Mouse (Mus musculus): Measurements from ENCODE around the gene Slc23a4.
A peak's percentile ranks its signal among the peaks of the same experiment; 100 is the strongest.

The Slc23a4 gene

GRCm38 (mm10) chr6:34955862-34956241, 32.4 kb downstream of the Slc23a4 start:
- DNase-seq (ENCODE audit: low spot score), result peak; percentile 19

DNA sequence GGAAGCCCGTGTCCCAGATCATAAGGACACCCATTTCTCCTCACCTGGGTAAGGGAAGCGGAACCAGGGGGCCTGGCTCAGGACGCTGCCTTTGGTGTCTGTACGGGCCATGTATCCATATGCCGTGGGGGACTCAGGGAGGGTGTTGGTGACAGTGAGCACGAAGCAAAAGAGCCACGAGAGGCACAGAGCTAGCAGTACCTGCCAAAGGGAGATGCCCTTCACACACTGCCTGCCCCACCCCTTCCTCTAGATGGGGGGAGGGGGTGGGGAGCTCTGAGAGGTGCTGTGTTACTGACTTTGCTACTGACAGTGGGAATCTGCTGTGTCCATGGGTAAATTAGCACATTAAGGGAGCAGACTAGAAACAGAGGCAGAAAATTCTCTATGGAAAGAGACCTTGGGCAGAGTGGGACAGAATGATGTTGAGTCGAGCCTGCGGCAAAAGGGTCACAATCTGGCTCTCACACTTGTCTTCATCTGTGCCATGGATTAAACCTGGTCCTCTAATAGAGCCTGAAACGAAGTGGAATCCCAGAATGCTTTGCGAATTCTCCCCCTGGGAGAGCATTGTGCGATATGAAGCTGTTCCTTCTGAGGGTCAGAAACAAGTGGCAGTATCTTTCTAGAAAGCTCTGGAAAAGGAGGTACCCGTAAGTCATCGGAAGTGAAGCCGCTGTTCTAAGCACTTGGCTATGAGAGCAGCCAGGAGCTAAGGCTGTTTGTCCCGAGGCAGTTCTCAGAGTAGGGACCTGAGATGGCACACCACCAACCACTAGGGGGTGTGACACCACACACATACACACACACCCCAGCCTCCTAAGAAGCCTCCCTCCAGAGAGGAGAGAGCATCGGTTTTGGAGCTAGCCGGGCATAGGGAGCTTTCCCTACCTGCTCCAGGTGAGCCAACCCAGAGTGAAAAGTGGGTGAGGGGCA, 33.0 kb downstream of the Slc23a4 start:
- DNase-seq (ENCODE audit: low spot score), result peak; percentile 69

- no peak for DNase-seq (ENCODE audit: low spot score)
These were observed 36.1 kb downstream of the Slc23a4 start for GRCm38 (mm10) chr6:34951956-34952667.

DNA sequence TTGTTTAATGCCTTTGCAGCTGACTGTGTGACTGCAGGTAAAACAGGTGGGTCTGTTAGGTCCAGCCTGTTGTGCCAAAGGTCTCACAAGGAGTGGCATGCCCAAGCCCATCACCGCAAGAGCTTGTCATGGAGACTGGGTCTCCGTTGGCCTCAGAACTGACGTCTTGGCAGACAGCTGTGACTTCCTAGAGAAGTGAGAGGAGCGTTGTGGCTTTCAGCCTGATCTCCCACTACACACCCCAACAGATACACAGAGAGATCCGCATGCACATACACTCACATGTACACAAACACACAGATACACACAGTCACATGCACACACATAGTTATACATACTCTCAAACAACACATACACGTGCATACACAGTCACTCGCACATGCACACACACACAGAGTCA, 36.7 kb downstream of the Slc23a4 start:
- no peak for DNase-seq (ENCODE audit: low spot score)

DNA sequence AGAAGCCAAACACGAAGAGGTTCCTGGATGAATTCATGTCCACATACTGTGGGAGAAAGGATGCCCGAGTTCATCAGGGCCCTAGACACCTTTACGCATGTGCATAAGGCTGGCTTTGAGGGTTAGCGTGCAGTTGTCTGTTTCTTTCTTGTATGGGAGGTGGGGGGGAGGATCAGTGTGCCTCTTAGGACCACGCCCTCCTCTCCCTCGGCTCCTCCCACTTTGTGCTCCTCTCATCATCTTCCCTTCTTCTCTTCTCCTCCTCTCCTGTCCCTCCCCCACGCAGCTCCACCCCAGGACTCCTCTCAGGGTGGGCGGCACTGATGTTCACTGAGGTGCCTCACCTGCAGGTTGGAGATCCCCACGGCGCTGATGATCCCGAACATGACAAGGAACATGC, 39.7 kb downstream of the Slc23a4 start:
- DNase-seq (ENCODE audit: low spot score), result no peak

GRCm38 (mm10) chr6:34946486-34947079, 41.6 kb downstream of the Slc23a4 start:
- no peak for DNase-seq (ENCODE audit: low spot score)

DNA sequence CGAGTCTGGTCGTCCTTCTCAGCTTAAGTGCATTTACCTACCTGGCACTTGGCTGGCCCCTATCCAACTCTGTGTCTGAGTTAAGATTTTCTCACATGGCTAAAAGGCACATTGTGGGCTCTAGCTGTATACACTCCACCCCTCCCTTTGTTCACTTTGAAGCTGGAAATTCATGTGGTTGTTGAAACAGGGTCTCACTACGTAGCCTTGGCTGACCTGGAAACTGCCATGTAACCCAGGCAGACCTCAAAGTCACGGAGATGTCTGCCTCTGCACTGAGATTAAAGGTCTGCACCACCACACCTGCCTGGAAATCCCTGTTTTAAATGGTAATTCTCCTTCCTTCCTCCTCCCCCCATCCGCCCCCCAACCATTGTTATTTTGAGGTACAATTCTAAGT, 44.7 kb downstream of the Slc23a4 start:
- no peak for DNase-seq (ENCODE audit: low spot score)

GRCm38 (mm10) chr6:34942446-34942845, 45.8 kb downstream of the Slc23a4 start:
- DNase-seq (ENCODE audit: low spot score), result no peak

DNA sequence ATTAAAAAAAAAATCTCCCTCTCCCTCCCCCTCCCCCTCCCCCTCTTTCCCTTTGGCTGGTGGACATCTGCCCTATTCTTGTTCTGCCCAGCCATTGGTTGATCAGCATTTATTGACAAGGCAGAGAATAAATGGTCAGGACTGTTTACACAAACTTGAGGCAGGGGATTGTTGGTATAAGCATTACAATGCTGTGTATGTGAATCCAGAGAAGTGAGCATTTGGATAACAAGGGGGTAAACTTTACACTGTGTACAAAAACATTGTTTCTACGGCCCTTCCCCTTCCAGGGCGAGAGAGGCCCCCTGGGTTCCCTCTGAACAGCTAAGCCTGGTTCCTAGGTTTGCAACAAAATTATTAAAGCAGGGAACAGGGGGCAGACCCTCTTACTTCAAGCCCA, 46.7 kb downstream of the Slc23a4 start:
- no peak for DNase-seq (ENCODE audit: low spot score)

DNA sequence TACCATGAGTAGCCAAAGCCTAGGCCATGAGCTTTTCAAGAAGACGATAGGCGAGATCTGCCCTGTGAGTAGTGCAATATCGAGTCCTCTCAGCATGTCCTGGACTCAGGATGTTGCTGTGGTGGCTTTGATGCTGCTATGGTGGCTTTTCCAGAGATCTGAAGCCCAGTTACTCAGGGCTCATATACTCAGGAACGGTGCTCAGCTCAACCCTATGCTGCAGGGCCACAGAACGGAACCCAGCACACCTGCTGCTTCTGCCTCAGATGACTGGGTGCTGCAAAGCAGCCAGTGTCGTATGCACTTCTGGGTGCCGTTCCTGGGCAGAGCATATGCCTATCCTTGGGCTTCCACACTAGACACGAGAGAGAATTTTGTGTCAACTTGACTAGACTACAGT, 48.8 kb downstream of the Slc23a4 start:
- DNase-seq (ENCODE audit: low spot score), result no peak

- no peak for DNase-seq (ENCODE audit: low spot score)
These were observed 49.3 kb downstream of the Slc23a4 start for GRCm38 (mm10) chr6:34938929-34939325.

DNA sequence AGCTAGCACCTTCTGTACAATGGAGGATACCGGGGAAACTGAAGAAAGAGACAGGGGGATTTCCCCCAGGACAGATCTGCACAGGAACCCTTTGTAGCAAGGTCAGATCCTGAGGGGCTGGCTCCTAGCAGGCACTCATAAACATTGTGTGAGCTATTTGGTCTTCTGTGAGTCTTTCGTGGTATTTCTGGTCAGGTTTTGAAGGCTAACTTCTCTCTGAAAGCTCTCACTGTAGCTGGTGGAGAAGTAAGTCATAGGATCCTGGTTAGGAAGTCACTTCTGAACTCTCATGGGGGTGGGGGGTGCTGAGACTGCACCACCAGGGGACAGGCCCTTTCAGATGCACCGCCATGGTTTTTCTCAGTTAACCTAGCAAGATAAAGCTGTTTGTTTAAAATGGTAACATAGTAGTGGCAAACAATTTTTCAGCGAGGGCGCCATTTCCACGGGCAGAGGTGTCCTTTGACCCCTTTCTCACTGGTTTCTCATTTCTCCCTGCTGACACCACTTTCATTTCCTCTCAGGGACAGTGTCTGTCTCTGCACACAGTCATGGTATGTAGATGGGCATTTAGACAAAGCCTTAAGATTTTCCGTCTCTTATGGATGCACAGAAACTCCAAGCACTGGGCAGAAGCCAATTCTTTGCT, 49.8 kb downstream of the Slc23a4 start:
- DNase-seq (ENCODE audit: low spot score), result no peak

DNA sequence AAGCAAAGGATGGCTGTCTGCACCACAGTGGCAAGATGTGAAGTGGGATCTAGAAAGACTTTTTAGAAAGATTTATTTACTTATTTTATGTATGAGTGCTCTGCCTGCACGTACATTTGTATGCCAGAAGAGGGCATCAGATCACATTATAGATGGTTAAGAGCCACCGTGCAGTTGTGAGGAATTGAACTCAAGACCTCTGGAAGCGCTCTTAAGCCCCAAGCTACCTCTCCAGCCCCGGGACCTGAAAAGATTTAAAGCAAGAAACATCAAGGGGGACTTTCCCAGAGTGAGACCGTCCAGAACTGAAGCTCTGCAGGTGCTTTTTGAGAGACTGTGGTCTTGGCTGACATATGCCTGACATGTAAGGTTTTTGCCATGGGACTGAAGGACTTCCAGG, 51.5 kb downstream of the Slc23a4 start:
- DNase-seq (ENCODE audit: low spot score), result no peak

- no peak for DNase-seq (ENCODE audit: low spot score)
These were observed 55.6 kb downstream of the Slc23a4 start for GRCm38 (mm10) chr6:34932633-34933032.

- DNase-seq (ENCODE audit: low spot score), result no peak
These were observed 60.6 kb downstream of the Slc23a4 start for GRCm38 (mm10) chr6:34927594-34927993.

DNA sequence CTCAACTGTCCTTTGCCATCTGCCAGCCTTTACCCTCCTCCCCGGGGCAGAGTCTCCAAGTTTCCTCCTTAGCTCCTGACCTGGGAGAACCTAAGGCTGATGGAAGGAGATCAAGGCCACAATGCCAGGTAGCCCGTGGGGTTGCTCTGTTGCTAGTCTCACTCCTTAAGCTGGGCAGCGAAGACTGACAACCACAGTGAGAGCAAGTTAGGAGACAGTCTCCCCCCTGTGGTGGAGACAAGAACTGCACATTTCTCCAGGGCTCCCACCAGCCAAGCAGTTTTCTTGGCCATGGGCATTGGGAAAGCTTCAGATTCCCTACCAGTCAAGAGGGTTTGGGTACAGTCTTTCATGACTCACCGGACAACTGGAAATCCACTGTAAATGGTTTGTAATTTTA, 61.0 kb downstream of the Slc23a4 start:
- peak; percentile 92 for DNase-seq (ENCODE audit: low spot score)

- DNase-seq (ENCODE audit: low spot score), result peak; percentile 46
These were observed 66.3 kb downstream of the Slc23a4 start for GRCm38 (mm10) chr6:34921941-34922340.

- DNase-seq (ENCODE audit: low spot score), result no peak
These were observed 67.6 kb downstream of the Slc23a4 start for GRCm38 (mm10) chr6:34920631-34921030.

- DNase-seq (ENCODE audit: low spot score), result no peak
These were observed 68.2 kb downstream of the Slc23a4 start, which contains the start of gene Stra8 for GRCm38 (mm10) chr6:34919956-34920355. TSS of gene Stra8 (plus strand) at chr6:34920163.

DNA sequence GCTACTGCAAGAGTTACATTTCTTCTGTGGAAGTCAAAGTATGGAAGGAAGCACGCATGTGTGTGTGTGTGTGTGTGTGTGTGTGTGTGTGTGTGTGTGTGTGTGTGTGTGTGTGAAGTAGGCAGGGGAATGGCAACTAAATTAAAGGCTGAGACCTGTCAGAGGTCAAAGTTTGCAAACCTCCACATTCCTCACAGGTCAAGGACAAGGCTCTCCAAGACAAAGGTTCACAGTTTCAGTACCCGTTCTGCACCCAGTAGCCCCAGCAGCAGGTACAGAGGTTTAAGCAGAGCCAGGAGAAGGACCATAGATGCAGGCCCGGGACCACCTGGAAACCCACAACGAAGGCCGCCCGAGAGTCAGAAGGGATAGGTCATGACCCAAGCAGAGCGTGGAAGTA, 69.1 kb downstream of the Slc23a4 start:
- no peak for DNase-seq (ENCODE audit: low spot score)

DNA sequence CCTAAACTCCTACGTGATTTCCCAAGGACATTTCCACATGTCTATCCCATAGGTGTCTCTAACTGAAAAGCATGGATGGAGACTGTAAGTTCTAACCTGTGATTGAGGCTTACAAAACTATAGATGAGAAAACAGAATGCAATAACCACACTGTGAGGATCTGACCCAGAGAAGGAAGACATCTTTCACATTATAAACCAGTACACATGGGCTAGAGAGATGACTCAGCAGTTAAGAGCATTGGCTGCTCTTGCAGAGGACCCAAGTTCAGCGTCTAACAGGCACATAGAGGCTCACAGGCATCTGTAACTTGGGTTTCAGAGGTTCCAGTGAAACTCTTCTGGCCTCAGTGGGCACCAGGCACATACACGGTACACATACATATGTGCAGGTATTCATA, 73.7 kb downstream of the Slc23a4 start:
- DNase-seq (ENCODE audit: low spot score), result no peak

- DNase-seq (ENCODE audit: low spot score), result no peak
These were observed 74.7 kb downstream of the Slc23a4 start for GRCm38 (mm10) chr6:34913341-34914040.
